Mouse (Mus musculus): ENCODE results near the gene Epn2. TPM values are rescaled to one million over a fixed set of nuclear protein-coding genes. Genes with fewer than 3 reads are reported as not detected.

Gene Epn2
- polyA plus RNA-seq, 1 experiment from 2014 or later: 19.4 TPM

DNA sequence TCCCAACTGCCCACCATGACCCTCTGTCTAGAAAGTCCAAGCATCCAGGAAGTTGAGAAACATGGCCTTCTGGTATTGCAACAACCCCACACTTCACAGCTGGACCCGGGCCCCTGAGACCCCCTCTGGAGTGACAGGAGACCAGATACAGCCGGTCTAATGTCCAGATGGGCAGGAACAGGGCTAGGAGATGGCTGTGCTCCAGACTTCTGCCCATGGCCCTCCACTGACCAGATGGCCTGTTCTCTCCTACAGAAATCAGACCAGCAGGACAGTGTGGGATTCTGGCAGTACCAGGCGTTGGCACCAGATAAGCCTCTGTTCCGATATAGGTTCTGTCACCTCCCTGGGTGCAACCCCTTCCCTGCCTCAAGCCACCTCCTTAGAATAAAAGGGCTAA is 111.0 kb downstream of the Epn2 start:
- H3K4me1 ChIP-seq (replicated peaks): 0 out of 2 replicates have a peak, but pooled peaks cover 2% of the 10 kb centered on the region
- H3K9me3 ChIP-seq: no peaks in the 10 kb centered on the region
- H3K27ac ChIP-seq: no peak overlapping the region
- H3K4me2 ChIP-seq (replicated peaks): no peak overlapping the region
- H3K4me3 ChIP-seq (replicated peaks): no peak overlapping the region
- H3K36me3 ChIP-seq: no peaks in the 10 kb centered on the region
- no peaks in the 10 kb centered on the region for H3K27me3 ChIP-seq (replicated peaks)
- no peak overlapping the region for H3K9ac ChIP-seq
- 85% methylated on average over 4 of the region's 4 CpGs for WGBS
- no peak for ATAC-seq

Other genes with a start within 250 kb of the Epn2 start
- gene Slc47a2, start 236.8 kb downstream of the Epn2 start, polyA plus RNA-seq (2015; fragmentation: Nextera tagmentation; extraction: Ambion mirVana): not detected in 2 replicates
- 4.8 and 5.9 TPM in 2 replicates for gene Slc47a1, start 201.3 kb downstream of the Epn2 start, polyA plus RNA-seq (2015; fragmentation: Nextera tagmentation; extraction: Ambion mirVana)
- 1.6 and 1.7 TPM in 2 replicates for gene Rnf112, start 125.6 kb downstream of the Epn2 start, polyA plus RNA-seq (2015; fragmentation: Nextera tagmentation; extraction: Ambion mirVana)
- 210 and 213 TPM in 2 replicates for gene Mfap4, start 94.3 kb downstream of the Epn2 start, polyA plus RNA-seq (2015; fragmentation: Nextera tagmentation; extraction: Ambion mirVana)
- 36.3 and 38.8 TPM in 2 replicates for gene Mapk7, start 85.3 kb downstream of the Epn2 start, polyA plus RNA-seq (2015; fragmentation: Nextera tagmentation; extraction: Ambion mirVana)
- 20.9 and 24.3 TPM in 2 replicates for gene B9d1, start 74.5 kb downstream of the Epn2 start, polyA plus RNA-seq (2015; fragmentation: Nextera tagmentation; extraction: Ambion mirVana)
- 7.1 and 7.6 TPM in 2 replicates for gene Grap, start 73.6 kb upstream of the Epn2 start, polyA plus RNA-seq (2015; fragmentation: Nextera tagmentation; extraction: Ambion mirVana)
- 7.4 and 7.9 TPM in 2 replicates for gene Fam83g, start 104.4 kb upstream of the Epn2 start, polyA plus RNA-seq (2015; fragmentation: Nextera tagmentation; extraction: Ambion mirVana)
- gene Slc5a10, start 141.1 kb upstream of the Epn2 start, polyA plus RNA-seq (2015; fragmentation: Nextera tagmentation; extraction: Ambion mirVana): 0.13 TPM in 1 of 2 replicates, not detected in the other
- gene Prpsap2, start 182.4 kb upstream of the Epn2 start, polyA plus RNA-seq (2015; fragmentation: Nextera tagmentation; extraction: Ambion mirVana): 27.1 and 27.5 TPM in 2 replicates

Data from intestine, embryonic 15.5 days (tissue).